Mouse (Mus musculus): Measurements from ENCODE around the gene Rbm4.

Gene Rbm4

GRCm38 (mm10) chr19:4793831-4794422 is at the start of gene Rbm4:
Gene Rbm4, minus strand, starts transcription at chr19:4793901.
- in situ Hi-C loops (cut with MboI, MseI): loop anchor here (5.0 kb wide), 1 partner anchor 37 kb away; the partner anchor contains the start of gene Rbm4b

- in situ Hi-C loops (cut with MboI, MseI): no loop called here
Measured at GRCm38 (mm10) chr19:4842611-4843010, 48.9 kb upstream of the Rbm4 start.

GRCm38 (mm10) chr19:4840848-4841247 is 47.1 kb upstream of the Rbm4 start:
- in situ Hi-C loops (cut with MboI, MseI): no loop called here

GRCm38 (mm10) chr19:4839149-4839548 is 45.4 kb upstream of the Rbm4 start, which contains the start of the genes Ccs and Ccdc87:
Gene Ccs, minus strand, starts transcription at chr19:4839332.
Gene Ccdc87, plus strand, starts transcription at chr19:4839366.
- in situ Hi-C loops (cut with MboI, MseI): no loop called here

GRCm38 (mm10) chr19:4838526-4839140 is 44.9 kb upstream of the Rbm4 start:
- in situ Hi-C loops (cut with MboI, MseI): no loop called here

GRCm38 (mm10) chr19:4837049-4837448 is 43.3 kb upstream of the Rbm4 start:
- in situ Hi-C loops (cut with MboI, MseI): no loop called here

GRCm38 (mm10) chr19:4836096-4836495 is 42.4 kb upstream of the Rbm4 start:
- in situ Hi-C loops (cut with MboI, MseI): no loop called here

- in situ Hi-C loops (cut with MboI, MseI): no loop called here
Measured at GRCm38 (mm10) chr19:4833977-4834376, 40.3 kb upstream of the Rbm4 start.

GRCm38 (mm10) chr19:4829156-4829555 is 35.5 kb upstream of the Rbm4 start:
- in situ Hi-C loops (cut with MboI, MseI): no loop called here

- in situ Hi-C loops (cut with MboI, MseI): no loop called here
Measured at GRCm38 (mm10) chr19:4828444-4829114, 34.9 kb upstream of the Rbm4 start.

- in situ Hi-C loops (cut with MboI, MseI): loop anchor here (5.0 kb wide), 1 partner anchor 72 kb away; no protein-coding TSS in a partner anchor
Measured at GRCm38 (mm10) chr19:4820678-4821303, 27.1 kb upstream of the Rbm4 start.

GRCm38 (mm10) chr19:4817182-4817835 is 23.6 kb upstream of the Rbm4 start:
- in situ Hi-C loops (cut with MboI, MseI): loop anchor here (10.0 kb wide), 1 partner anchor 277 kb away; the partner anchor contains the start of gene Cnih2

GRCm38 (mm10) chr19:4813015-4813414 is 19.3 kb upstream of the Rbm4 start:
- in situ Hi-C loops (cut with MboI, MseI): loop anchor here (10.0 kb wide), 1 partner anchor 282 kb away; the partner anchor contains the start of gene Cnih2

GRCm38 (mm10) chr19:4812334-4812949 is 18.7 kb upstream of the Rbm4 start:
- in situ Hi-C loops (cut with MboI, MseI): loop anchor here (10.0 kb wide), 1 partner anchor 282 kb away; the partner anchor contains the start of gene Cnih2

GRCm38 (mm10) chr19:4811909-4812242 is 18.2 kb upstream of the Rbm4 start:
- in situ Hi-C loops (cut with MboI, MseI): loop anchor here (10.0 kb wide), 1 partner anchor 283 kb away; the partner anchor contains the start of gene Cnih2

- in situ Hi-C loops (cut with MboI, MseI): loop anchor here (10.0 kb wide), 1 partner anchor 284 kb away; the partner anchor contains the start of gene Cnih2
Measured at GRCm38 (mm10) chr19:4811063-4811908, 17.6 kb upstream of the Rbm4 start, which contains the start of the genes Gm21992 and Rbm14. Gene Gm21992, minus strand, starts transcription at chr19:4811612. Gene Rbm14, minus strand, starts transcription at chr19:4811634.

GRCm38 (mm10) chr19:4810746-4811062 is 17.0 kb upstream of the Rbm4 start:
- in situ Hi-C loops (cut with MboI, MseI): loop anchor here (10.0 kb wide), 1 partner anchor 284 kb away; the partner anchor contains the start of gene Cnih2

GRCm38 (mm10) chr19:4810309-4810708 is 16.6 kb upstream of the Rbm4 start:
- in situ Hi-C loops (cut with MboI, MseI): loop anchor here (10.0 kb wide), 1 partner anchor 284 kb away; the partner anchor contains the start of gene Cnih2

GRCm38 (mm10) chr19:4803283-4803682 is 9.6 kb upstream of the Rbm4 start:
- in situ Hi-C loops (cut with MboI, MseI): no loop called here

- in situ Hi-C loops (cut with MboI, MseI): no loop called here
Measured at GRCm38 (mm10) chr19:4802691-4803091, 9.0 kb upstream of the Rbm4 start.

All from regulatory T cell (primary cell).